Mouse (Mus musculus) erythroblast, adult 5-6 weeks (primary cell): Measurements from ENCODE around the gene Eif2ak4. TPM values are rescaled to one million over a fixed set of nuclear protein-coding genes. Genes with fewer than 3 reads are reported as not detected.

Source experiments
- ATAC-seq: replicated peaks from 2 replicates; pipeline ENCODE4 v1.8.0; 2016; ENCODE audit warnings: moderate number of reproducible peaks, mild to moderate bottlenecking, moderate TSS enrichment, inconsistent platforms; ENCODE audit not compliant: poor library complexity, low FRiP score, severe bottlenecking
- total RNA-seq, 2 experiments: library from RNA; stranded (forward) in 1 of 2; stranded (reverse) in 1 of 2; fragments of 150-400 nt in 1 of 2; fragments of 200-764, 138-1000 nt in 1 of 2; gene quantifications; 2 replicates each; pipeline versions ENCODE4 v1.2.3 to v1.2.4; 2015 to 2017; ENCODE audit warnings: low replicate concordance in 2 of 2

The Eif2ak4 gene
- total RNA-seq (2015; ENCODE audit: low replicate concordance) (3.1 and 7.3 TPM in 2 replicates), total RNA-seq (2017; ENCODE audit: low replicate concordance) (2.6 and 3.1 TPM in 2 replicates)

DNA sequence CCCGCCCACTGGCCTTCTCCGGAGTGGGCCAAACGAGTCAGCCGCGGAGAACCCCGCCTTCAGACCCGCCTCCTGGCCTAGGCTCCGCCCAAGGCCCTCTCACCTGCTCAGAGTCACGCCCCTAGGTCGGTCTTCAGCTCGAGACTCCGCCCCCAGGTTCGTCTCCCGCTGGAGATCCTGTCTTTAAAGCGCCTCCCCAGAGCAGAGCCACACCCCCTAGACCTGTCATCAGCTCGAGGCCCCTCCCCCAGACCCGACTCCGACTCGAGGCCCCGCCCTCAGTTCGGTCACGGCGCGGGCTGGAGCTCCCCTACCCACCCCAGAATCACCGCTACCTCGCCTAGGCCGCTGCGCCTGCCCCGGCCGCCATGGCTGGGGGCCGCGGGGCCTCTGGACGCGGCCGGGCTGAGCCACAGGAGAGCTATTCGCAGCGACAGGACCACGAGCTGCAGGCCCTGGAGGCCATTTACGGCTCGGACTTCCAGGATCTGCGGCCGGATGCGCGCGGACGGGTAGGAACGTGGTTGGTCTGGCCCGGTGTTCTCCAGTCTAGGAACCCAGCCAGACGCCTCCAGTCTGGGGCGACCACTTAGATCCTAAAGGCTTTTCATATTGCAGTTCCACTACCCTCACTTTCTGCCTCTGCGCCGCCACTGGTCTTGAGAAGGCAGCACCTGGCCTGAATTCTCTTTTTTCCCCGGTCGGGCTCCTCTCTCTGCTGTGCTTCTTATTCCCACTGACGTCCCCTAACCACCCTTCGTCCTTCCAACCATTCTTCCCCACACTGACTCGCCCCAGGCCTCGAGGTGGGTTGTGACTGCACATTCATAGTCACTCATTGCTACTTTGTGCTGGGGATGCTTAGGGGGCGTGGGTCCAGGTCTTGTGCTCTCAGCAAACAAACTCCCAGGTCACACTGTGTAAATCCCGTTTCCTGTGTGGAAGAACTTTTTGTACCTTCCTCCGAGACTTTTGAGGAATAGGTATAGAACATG lies at the start of gene Eif2ak4:
Gene Eif2ak4 (plus strand): TSS at position 278 of the 995 bp plus-strand sequence.
- ATAC-seq, result peak; percentile 96

DNA sequence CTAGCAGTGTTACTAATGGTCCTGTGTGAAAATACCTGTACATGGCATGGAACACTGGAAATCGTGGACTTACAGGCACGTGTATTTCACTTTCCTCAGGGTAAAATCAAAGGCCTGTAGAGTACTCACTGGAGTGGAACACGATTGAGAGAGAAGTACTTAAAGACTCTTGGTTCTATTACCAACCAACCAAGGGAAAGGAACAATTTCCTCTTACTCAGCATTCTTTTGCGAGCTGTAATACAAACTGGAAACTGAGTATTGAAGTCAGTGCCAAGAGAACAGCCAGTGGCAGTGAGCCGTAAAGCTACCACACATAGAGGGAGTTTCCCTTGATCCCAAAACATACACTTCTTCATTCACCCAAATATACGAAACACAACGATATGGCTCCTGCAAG lies 47.1 kb upstream of the Eif2ak4 start:
- ATAC-seq, result no peak

DNA sequence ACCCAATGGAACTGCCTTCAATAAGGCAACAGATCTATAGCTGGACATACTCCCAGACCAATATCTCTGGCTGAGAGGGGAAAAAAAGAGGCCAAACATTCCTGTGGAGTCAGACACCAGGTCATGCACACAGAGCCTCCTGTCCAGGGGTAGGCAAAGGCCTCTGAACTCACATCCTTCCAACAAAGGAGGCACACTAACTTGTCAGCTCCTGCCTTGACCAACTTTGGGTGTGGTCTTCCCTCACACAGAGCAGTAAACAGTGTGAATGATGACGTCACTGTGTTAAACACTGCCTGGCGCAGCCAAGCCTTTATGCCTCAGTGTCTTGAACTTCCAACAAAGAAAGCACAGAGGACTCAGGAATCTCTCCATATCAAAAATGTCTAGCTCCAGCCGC lies 44.5 kb upstream of the Eif2ak4 start:
- no peak for ATAC-seq

DNA sequence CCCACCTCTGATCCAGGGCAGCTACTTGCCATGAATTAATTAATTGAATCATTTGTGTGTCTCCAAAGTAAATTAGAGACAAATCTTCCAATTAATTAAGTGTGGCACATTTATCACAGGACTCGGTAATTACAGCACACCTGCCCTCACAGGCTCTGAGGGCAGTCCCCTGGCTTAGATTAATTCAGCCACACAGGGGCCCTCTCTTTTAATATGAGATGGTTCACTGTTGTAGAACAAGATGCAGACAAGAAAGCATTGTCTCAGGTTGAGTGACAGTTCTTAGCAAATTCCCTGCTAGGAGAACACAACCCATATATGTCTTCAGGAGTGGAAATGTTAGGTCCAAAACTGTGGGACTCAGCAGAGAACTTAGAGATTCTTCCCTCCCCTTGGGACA lies 42.9 kb upstream of the Eif2ak4 start:
- ATAC-seq, result no peak

DNA sequence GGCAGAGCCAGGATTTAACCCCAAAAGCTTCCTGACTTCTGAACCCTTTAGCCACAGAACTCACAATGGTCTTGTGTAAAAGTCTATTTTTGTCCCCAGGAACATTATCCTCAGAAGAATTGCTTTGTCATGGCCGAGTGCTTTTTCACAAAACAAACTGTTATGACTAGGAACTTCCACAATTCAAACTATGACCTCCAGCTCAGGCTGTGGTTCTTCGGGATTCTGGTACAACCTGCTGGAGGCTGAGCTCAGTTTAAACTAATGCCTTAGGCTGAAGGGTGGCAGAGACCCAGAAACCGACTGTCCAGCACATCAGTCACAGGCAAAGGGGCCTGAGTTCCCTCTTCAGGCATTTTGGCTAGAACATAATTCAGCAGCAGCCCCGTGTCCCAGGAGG lies 34.9 kb upstream of the Eif2ak4 start:
- ATAC-seq, result no peak

DNA sequence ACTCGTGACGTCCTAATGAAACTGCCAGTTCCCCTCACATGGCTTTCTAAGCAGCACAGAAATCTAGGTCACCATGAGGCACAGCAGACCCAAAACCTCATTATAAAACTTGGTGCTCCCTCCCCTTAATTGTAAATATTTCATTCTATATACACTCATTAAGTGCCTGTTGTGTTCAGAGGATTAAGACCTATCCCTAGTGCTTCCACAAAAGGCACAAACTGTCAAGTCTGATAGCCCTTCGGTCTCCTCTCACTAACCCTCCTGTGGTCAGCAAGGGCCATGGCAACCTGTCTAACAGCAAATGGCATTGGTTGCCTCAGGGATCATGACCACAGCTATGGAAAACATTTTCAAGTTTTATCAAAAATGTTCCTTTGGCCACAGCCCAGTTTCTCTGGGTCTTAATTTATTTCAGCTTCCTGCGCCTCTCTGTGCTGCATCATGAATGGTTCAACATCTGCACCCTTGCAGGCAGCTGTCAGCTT lies 34.5 kb upstream of the Eif2ak4 start:
- no peak for ATAC-seq

DNA sequence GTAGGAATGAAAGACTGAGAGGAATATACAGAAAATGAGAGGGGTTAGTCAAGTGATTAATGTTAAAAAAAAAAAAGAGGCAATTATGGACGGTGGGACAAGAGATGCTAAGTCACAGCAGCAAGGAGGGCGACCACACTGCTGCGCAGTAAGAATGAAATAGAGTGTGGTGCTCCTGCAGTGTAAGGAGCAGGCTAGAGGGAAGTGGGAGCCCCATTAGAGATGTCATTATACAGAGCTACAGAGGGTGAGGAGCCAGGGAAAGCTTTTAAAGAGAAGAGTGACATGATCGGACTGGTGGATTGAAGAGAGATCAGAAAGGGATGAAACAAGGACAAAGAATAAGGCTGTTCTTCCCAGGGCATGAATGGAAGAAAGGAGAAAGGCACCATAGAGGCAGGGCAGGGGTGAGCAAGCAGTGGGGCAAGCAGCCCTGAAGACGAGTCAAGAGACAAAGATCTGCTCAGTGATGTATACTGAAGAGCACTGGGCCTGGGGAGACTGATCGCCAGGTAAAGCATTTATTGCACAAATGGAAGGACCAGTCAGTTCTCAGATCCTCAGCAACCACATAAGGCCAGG lies 33.2 kb upstream of the Eif2ak4 start:
- ATAC-seq, result no peak

DNA sequence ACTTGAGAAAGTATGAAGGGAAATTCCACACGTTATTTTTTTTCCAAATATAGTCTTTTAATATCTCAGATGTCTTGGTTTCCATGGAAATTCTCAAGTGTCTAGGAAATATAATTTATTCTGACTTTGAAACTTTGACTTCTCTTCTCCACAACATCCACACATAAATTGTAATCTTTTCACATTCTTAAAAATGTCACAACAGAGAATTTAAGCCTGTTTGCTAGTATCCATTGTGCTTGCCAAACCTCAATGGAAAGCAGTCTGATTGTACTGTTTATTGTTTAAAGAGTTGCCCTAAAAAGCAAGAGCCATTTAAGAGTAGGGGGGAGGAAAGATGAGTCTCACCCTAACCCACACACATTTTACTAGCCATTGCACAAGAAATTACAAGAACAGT lies 16.6 kb upstream of the Eif2ak4 start:
- no peak for ATAC-seq

DNA sequence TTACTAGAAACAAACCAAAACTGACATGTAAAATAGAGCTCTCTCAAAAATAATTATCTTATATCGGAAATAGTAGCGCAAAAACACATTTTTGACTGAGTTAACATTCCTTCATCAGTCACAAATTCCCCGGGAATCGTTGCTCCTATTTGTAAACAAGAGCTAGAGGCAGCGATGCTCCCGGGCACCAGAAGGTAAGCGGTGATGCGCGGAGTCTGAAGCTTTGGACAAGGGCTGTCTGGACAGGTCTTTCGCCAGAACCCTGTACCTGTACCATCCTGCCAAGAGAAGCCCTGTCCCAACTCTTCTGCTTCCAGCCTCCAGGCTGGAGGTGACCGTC lies 15.9 kb upstream of the Eif2ak4 start:
- ATAC-seq, result no peak

DNA sequence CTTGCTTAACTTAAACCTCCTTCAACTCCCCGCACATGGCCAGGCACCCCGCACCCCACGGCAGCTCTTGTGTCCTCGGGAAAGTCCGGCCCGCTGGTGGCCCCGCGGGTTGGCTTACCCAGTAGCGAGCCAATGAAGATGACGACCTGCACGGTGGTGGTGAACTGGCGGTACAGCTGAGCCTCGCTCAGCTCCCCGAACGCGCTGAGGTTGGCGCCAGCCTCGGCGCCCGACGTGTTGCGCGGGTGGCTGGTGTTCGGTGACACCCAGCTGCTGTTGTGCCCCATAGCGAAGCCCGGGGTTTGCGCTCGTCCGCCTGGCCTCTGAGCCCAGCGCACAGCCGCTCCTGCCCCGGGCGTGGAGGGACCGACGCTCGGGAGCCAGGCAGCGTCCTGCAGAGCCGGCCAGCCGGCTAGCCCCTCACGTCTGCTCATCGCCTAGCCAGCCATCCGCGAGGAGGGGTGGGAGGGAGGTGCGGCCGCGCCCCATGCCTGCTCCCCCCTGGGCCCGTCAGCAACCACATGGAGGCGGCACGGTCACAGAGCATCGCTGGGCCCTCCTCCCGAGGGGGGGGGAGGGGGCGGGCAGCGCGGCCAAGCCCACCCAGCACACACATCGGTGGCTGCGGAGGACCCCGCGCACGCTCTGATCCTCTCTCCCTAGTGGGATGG lies 15.4 kb upstream of the Eif2ak4 start, which contains the start of gene Gpr176:
Gene Gpr176 (minus strand): TSS at position 519 of the 671 bp plus-strand sequence.
- no peak for ATAC-seq

DNA sequence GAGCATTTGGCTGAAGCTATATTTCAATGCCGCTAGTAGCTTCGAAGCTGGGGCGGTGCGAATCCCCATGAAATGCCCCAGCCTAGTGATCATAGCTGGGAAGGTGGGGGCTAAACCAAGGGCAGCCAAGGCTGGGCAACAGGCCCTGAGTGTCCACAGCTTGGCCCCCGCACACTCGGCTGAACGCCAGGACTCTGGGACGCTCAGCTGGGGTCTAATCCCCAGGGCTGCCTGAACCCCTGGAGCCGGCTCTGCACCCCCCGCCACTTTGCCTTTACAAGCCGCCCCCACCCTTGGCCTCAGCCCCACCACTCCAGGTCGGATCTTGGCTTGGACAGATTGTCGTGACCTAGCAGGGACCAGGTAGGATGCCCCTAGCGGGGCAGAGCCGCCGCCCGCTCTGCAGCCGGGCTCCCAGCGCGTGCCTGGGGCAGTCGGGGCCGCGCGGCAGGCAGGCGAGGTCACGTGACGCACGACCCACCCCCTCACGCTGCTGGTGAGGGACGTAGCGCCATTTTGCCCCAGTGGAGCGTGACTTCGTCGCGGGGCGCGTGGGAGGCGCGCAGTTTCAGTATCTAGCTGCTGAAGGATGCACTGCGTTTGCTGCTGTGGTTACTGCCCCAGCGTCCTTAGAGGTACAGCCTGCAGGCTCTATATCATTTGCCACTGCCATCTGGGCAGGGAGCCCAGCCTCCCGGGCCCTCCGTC lies 14.7 kb upstream of the Eif2ak4 start:
- no peak for ATAC-seq

DNA sequence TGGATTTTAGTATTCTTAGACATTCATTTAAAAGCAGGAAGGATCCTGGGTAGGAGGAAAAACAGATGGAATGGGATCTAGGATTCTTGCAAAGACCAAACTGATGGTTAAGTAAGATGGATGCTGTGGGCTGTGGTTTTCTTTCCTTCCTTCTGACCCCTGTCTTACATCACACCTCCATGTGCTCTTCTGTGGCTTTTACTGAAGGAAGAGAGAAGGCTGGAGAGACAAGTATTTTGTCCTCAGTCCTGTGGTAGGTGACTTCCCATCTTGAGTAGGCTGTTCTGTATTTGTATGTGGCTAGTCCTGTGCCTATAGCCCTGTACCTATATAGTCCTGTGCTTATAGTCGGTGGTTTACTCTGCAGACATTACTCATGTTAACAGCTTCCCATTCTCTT lies 12.9 kb upstream of the Eif2ak4 start:
- no peak for ATAC-seq

DNA sequence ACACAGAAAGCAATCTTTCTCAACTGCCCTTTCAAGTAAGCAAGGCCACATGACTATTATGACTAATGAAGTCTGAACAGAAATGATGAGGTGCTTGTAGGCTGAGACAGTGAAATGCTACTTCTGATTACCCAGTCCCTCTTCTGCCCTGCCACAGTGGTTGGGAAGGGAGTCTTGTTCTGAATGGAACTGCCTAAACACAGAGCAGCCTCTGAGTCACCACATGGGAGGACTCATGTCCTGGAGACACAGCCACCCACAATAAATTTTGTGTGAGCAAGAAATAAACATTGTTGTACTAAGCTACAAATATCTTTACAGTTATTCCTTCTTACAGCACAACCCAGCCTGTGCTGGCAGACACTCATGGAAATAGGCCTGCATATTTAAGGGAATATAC lies 12.5 kb upstream of the Eif2ak4 start:
- no peak for ATAC-seq

DNA sequence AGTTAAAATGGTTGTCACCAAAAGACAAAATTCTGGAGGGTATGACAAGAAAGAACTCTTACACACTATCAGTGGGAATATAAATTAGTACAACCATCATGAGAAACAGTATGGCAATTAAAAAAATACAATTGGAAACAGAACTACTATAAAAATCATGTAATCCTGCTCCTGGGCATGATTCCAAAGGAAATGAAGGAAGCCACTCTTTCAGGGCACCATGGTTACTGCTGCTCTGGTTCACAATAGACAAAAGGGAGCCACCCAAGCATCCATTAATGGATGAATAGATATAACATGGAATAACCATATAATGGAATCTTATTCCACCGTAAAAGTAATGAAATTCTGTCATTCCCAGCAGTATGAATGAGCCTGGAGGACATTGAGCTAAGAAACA lies 8.7 kb upstream of the Eif2ak4 start:
- no peak for ATAC-seq

DNA sequence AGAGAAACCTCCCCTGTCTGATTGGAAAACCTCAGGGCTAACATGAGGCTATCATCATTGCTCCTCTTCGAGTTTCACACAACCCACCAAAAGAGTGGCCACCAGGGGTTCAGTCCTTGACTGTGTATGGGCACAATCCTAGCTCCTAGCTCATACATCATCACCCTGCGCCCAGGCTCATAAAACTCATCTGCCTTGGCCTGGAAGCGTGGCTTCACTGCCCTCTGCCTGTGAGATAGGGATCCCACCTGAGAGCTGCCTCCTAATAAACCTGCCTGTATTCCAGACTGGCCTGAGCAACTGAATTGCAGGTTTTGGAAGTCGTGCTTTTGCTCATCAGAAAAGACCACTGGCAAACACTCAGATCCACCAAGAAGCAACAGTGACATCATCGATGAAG lies 5.0 kb upstream of the Eif2ak4 start:
- ATAC-seq, result no peak

DNA sequence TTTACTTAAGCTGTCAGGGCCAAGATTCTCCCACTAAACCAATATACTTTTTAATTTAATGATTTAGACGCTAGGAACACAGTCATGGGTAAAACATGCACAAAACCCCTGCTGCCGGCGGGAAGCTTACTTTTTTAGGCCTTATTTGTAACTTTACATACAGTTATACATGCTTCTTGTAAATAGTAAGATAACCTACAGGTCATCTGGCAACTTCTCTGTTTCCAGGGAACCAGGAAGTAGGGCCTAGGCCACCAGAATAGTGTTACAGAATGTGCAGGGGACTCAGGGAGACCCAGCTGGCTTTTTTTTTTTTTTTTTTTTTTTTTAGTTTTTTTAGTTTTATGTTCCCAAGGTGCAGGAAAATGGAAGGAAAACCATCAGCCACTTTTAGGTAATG lies 1.2 kb downstream of the Eif2ak4 start:
- no peak for ATAC-seq

DNA sequence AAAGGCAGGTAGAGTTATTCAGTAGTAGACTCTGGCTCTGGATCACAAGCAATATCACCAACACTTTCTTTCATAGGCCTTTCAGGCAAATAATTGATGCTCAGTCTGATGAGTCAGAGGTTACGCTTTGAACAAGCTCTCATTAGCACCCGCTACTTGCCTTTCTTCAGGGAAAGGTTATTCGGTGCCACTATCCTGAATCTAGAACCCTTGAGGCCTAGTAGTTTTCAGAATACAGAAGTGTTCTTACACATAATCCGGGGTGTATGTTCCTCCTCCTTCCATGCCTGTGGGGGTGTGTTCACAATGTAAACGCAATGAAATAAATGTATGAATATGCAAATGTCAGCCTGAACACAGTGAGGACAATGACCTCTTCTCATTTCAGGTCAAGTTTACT lies 1.7 kb downstream of the Eif2ak4 start:
- no peak for ATAC-seq

DNA sequence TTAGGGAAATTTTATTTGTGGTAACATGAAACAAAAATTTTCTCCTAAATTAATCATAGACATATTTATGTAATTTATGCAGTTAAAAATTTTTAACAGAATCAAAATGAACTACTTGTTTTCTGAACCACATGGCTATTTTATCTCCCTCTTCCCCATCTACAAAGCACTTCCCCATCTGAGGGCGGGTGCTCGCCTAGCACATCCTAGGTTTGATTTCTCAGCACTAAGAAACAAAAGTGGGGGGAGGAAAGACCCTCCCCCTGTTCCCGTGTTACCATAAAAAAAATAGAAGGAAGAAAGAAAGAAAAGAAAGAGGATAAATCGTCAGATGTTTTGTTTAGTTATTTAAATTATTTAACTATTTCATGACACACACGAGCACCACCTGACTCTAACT lies 2.8 kb downstream of the Eif2ak4 start:
- no peak for ATAC-seq

DNA sequence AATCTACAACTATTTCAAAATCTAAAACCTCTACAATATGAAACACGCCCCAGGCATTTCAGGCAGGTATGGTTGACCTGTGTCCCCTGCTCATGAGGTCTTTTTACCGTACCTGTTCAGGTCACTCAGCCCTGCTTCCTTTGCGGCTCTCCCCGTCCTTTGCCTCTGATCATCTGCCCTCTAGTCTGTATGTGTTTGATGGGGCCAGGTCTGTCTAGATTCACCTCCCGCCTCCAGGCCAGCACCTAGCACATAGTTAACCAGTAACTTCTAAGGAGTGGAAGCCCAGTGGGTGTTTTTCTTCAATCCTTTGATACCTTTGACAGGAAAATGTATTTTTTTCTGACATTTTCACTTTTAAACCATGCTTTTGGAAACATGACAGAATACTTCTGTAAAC lies 11.3 kb downstream of the Eif2ak4 start:
- ATAC-seq, result no peak
